Mouse (Mus musculus) limb, embryonic 14.5 days (tissue): ENCODE data around the gene Ick. TPM values are rescaled to one million over a fixed set of nuclear protein-coding genes. Genes with fewer than 3 reads are reported as not detected.

Source experiments
- ATAC-seq: fragments of 200-750 bp; cut with Nextera tagmentation; 2 replicates; pipeline ENCODE4 v1.8.0; 2017; ENCODE audit warnings: low read depth, moderate number of reproducible peaks, moderate TSS enrichment; ENCODE audit not compliant: low FRiP score
- DNase-seq: peaks from one replicate; pipeline ENCODE4 v3.0.0-alpha.2; 2015; ENCODE audit warnings: low spot score
- H3K27ac ChIP-seq: fragments of 300-500 bp; sonication (generic); replicated peaks from 2 replicates; pipeline ENCODE4 v1.5.1; 2014; ENCODE audit warnings: low read depth, mild to moderate bottlenecking, low read length, moderate library complexity, mixed read lengths
- H3K27me3 ChIP-seq: fragments of 300-500 bp; sonication (generic); 2 replicates; pipeline ENCODE4 v1.6.1; 2014; ENCODE audit warnings: low read length, mixed read lengths; ENCODE audit not compliant: control insufficient read depth, insufficient read depth
- H3K36me3 ChIP-seq: fragments of 300-500 bp; sonication (generic); 2 replicates; pipeline ENCODE4 v1.6.1; 2014; ENCODE audit warnings: mild to moderate bottlenecking, low read length, moderate library complexity, mixed read lengths; ENCODE audit not compliant: control insufficient read depth, insufficient read depth
- H3K4me1 ChIP-seq: fragments of 300-500 bp; sonication (generic); 2 replicates; pipeline ENCODE4 v1.6.1; 2014; ENCODE audit warnings: antibody characterized with exemption, low read length, mixed read lengths; ENCODE audit not compliant: control insufficient read depth, insufficient read depth
- H3K4me2 ChIP-seq: fragments of 300-500 bp; sonication (generic); replicated peaks from 2 replicates; pipeline ENCODE4 v1.6.1; 2014; ENCODE audit warnings: low read depth, mild to moderate bottlenecking, low read length, moderate library complexity; ENCODE audit not compliant: severe bottlenecking
- H3K4me3 ChIP-seq: fragments of 300-500 bp; sonication (generic); replicated peaks from 2 replicates; pipeline ENCODE4 v1.5.1; 2014; ENCODE audit warnings: low read length
- H3K9ac ChIP-seq: fragments of 300-500 bp; sonication (generic); 2 replicates; pipeline ENCODE4 v1.6.1; 2014; ENCODE audit warnings: mild to moderate bottlenecking, low read depth, low read length, moderate library complexity; ENCODE audit not compliant: severe bottlenecking
- H3K9me3 ChIP-seq: fragments of 300-500 bp; sonication (generic); 2 replicates; pipeline ENCODE4 v1.6.1; 2016; ENCODE audit warnings: low read length; ENCODE audit not compliant: control insufficient read depth
- POLR2A ChIP-seq: fragments of 200-500 bp; IDR thresholded peaks from 2 replicates; pipeline ENCODE4 v1.8.0; 2012; ENCODE audit warnings: inconsistent platforms, mild to moderate bottlenecking, moderate library complexity, borderline replicate concordance; ENCODE audit not compliant: insufficient read depth, insufficient read length; ENCODE audit errors: extremely low read depth
- WGBS: fragments of 180-500 bp; shearing (Covaris S2); extraction: QIAGEN DNeasy Blood & Tissue Kit; methylation state at CpG from one replicate; pipeline ENCODE4 v1.1.7; 2014; 5-methylcytosine and 5-hydroxymethylcytosine counted together
- polyA plus RNA-seq, 2 experiments: library from polyadenylated mRNA; depleted of rRNA in 1 of 2; stranded (reverse) in 1 of 2; unstranded in 1 of 2; fragments of >200 nt; fragmentation: Nextera tagmentation in 1 of 2; extraction: Ambion mirVana in 1 of 2; gene quantifications; 2 replicates each; pipeline versions ENCODE4 v1.2.1 to v1.2.3; 2012 to 2014

The Ick gene
- polyA plus RNA-seq (2012; rRNA removed) (31.0 and 35.2 TPM in 2 replicates), polyA plus RNA-seq (2014; fragmentation: Nextera tagmentation; extraction: Ambion mirVana) (25.4 and 29.3 TPM in 2 replicates)

- peak; percentile 38; the same call in 1 of the 2 replicates for TF ChIP-seq POLR2A
- ATAC-seq (peak; percentile 93), DNase-seq (peak; percentile 98)
- Histone ChIP-seq H3K4me1 (peaks cover 21% of the 10 kb centered on the region), H3K27ac (peak within 1 kb of the TSS; percentile 92), H3K4me2 (peak within 1 kb of the TSS; percentile 79), H3K9me3 (no peaks in the 10 kb centered on the region), H3K36me3 (peaks cover 8% of the 10 kb centered on the region; the same call in 1 of the 2 replicates), H3K9ac (peak within 1 kb of the TSS; percentile 92), H3K27me3 (no peaks in the 10 kb centered on the region), H3K4me3 (peak within 1 kb of the TSS; percentile 91)
- WGBS: 0% methylated on average over 20 of the region's 20 CpGs
Observed at GRCm38 (mm10) chr9:78108796-78109239, at the start of gene Ick, which contains the start of gene Fbxo9. TSS of gene Ick (plus strand) at chr9:78109192. TSS of gene Fbxo9 (minus strand) at chr9:78109065.

GRCm38 (mm10) chr9:78059525-78060120 is 49.4 kb upstream of the Ick start:
- 79% methylated on average over 16 of the region's 16 CpGs for WGBS
- Histone ChIP-seq H3K9me3 (no peaks in the 10 kb centered on the region), H3K4me1 (0 out of 2 replicates have a peak, but pooled peaks cover 9% of the 10 kb centered on the region), H3K36me3 (no peaks in the 10 kb centered on the region), H3K27me3 (no peaks in the 10 kb centered on the region), H3K4me2 (no peak overlapping the region), H3K4me3 (no peak overlapping the region), H3K27ac (no peak overlapping the region), H3K9ac (no peak overlapping the region)
- TF ChIP-seq POLR2A: no peak
- DNase-seq (no peak), ATAC-seq (no peak)

GRCm38 (mm10) chr9:78062392-78062791 is 46.6 kb upstream of the Ick start:
- no peak overlapping the region for H3K27ac ChIP-seq
- WGBS: 90% methylated on average over 9 of the region's 9 CpGs
- TF ChIP-seq POLR2A: no peak
- no peak overlapping the region for H3K9ac ChIP-seq
- ATAC-seq (no peak), DNase-seq (no peak)
- no peaks in the 10 kb centered on the region for H3K27me3 ChIP-seq
- no peak overlapping the region for H3K4me3 ChIP-seq
- H3K4me2 ChIP-seq: no peak overlapping the region
- no peaks in the 10 kb centered on the region for H3K36me3 ChIP-seq
- 0 out of 2 replicates have a peak, but pooled peaks cover 10% of the 10 kb centered on the region for H3K4me1 ChIP-seq
- H3K9me3 ChIP-seq: no peaks in the 10 kb centered on the region

- DNase-seq (peak; percentile 23), ATAC-seq (no peak)
- peak overlapping the region; percentile 38; the same call in 1 of the 2 replicates for H3K27ac ChIP-seq
- H3K4me1 ChIP-seq: 0 out of 2 replicates have a peak, but pooled peaks cover 10% of the 10 kb centered on the region
- WGBS: 30% methylated on average over 10 of the region's 10 CpGs
- peak overlapping the region; percentile 21; the same call in 1 of the 2 replicates for H3K4me2 ChIP-seq
- no peak overlapping the region for H3K9ac ChIP-seq
- no peak for TF ChIP-seq POLR2A
- no peaks in the 10 kb centered on the region for H3K36me3 ChIP-seq
- no peak overlapping the region for H3K4me3 ChIP-seq
- H3K9me3 ChIP-seq: no peaks in the 10 kb centered on the region
- no peaks in the 10 kb centered on the region for H3K27me3 ChIP-seq
Observed at GRCm38 (mm10) chr9:78064121-78064520, 44.9 kb upstream of the Ick start.

GRCm38 (mm10) chr9:78070496-78070895 is 38.5 kb upstream of the Ick start:
- no peaks in the 10 kb centered on the region for H3K36me3 ChIP-seq
- DNase-seq (no peak), ATAC-seq (no peak)
- TF ChIP-seq POLR2A: no peak
- H3K27me3 ChIP-seq: no peaks in the 10 kb centered on the region
- H3K9ac ChIP-seq: no peak overlapping the region
- no peak overlapping the region for H3K27ac ChIP-seq
- H3K4me2 ChIP-seq: no peak overlapping the region
- no peaks in the 10 kb centered on the region for H3K9me3 ChIP-seq
- peaks cover 3% of the 10 kb centered on the region; the same call in 1 of the 2 replicates for H3K4me1 ChIP-seq
- WGBS: 53% methylated on average over 5 of the region's 5 CpGs
- no peak overlapping the region for H3K4me3 ChIP-seq
